Mouse (Mus musculus) CH12.LX (cell line): ENCODE measurements around the gene Myo18a. TPM values are rescaled to one million over a fixed set of nuclear protein-coding genes. Genes with fewer than 3 reads are reported as not detected.

Experiments used
- DNase-seq: peaks from one replicate; pipeline ENCODE4 v3.0.0-alpha.2; 2013; ENCODE audit errors: extremely low read depth
- H3K27ac ChIP-seq: 2 replicates; pipeline ENCODE4 v1.5.1; 2012; ENCODE audit warnings: low read depth, mild to moderate bottlenecking, control low read depth, moderate library complexity; ENCODE audit not compliant: insufficient read depth
- H3K27me3 ChIP-seq: replicated peaks from 2 replicates; pipeline ENCODE3; 2012; ENCODE audit warnings: inconsistent platforms
- H3K36me3 ChIP-seq, 2 experiments: replicated peaks in 1 of 2; 2 replicates each; pipeline versions ENCODE3 to v1.6.1; 2012; ENCODE audit warnings: inconsistent platforms in 1 of 2, low read length in 1 of 2, mild to moderate bottlenecking in 1 of 2, mixed read lengths in 1 of 2, moderate library complexity in 1 of 2; ENCODE audit not compliant: control insufficient read depth in 1 of 2, insufficient read depth in 1 of 2
- H3K4me1 ChIP-seq, 2 experiments: 2 replicates each; pipeline ENCODE4 v1.6.1; 2012; ENCODE audit warnings: inconsistent platforms in 1 of 2, moderate library complexity in 1 of 2; ENCODE audit not compliant: insufficient read depth in 2 of 2, control insufficient read depth in 1 of 2
- H3K4me2 ChIP-seq: 2 replicates; pipeline ENCODE4 v1.6.1; 2012; ENCODE audit warnings: low read depth, mild to moderate bottlenecking, control low read depth; ENCODE audit not compliant: poor library complexity, insufficient read depth, severe bottlenecking
- H3K4me3 ChIP-seq, 3 experiments: fragments of 150-350 bp in 1 of 3; sonication (generic) in 1 of 3; replicated peaks in 1 of 3; 2 replicates each; pipeline versions ENCODE3 to v1.5.1; 2011 to 2012; ENCODE audit warnings: low read depth in 2 of 3, low read length in 2 of 3, mild to moderate bottlenecking in 2 of 3, moderate library complexity in 2 of 3, control low read depth in 1 of 3, improper control_type of control experiment in 1 of 3, inconsistent platforms in 1 of 3, mixed read lengths in 1 of 3; ENCODE audit not compliant: poor library complexity in 1 of 3
- H3K79me2 ChIP-seq: replicated peaks from 2 replicates; pipeline ENCODE4 v1.6.1; 2012; ENCODE audit warnings: mild to moderate bottlenecking, moderate library complexity; ENCODE audit not compliant: control insufficient read depth, poor library complexity, insufficient read depth, severe bottlenecking; ENCODE audit errors: extremely low read depth
- H3K9ac ChIP-seq: 2 replicates; pipeline ENCODE4 v1.6.1; 2012; ENCODE audit warnings: low read depth, mild to moderate bottlenecking, control low read depth, moderate library complexity; ENCODE audit not compliant: insufficient read depth
- H3K9me3 ChIP-seq: replicated peaks from 2 replicates; pipeline ENCODE3; 2012; ENCODE audit warnings: low read length, inconsistent platforms, mixed read lengths
- CTCF ChIP-seq, 2 experiments: IDR thresholded peaks in 1 of 2; conservative IDR thresholded peaks in 1 of 2; 2 replicates each; pipeline ENCODE4 v1.5.1; 2011 to 2012; ENCODE audit warnings: low read depth in 2 of 2, low read length in 2 of 2, improper control_type of control experiment in 1 of 2, inconsistent platforms in 1 of 2, mild to moderate bottlenecking in 1 of 2, moderate library complexity in 1 of 2
- JUN ChIP-seq: IDR thresholded peaks from 2 replicates; pipeline ENCODE4 v1.6.1; 2011; ENCODE audit warnings: low read depth, mild to moderate bottlenecking, low read length, improper control_type of control experiment, moderate library complexity; ENCODE audit not compliant: insufficient read depth
- MAZ ChIP-seq: IDR thresholded peaks from 2 replicates; pipeline ENCODE4 v1.6.1; 2012; ENCODE audit warnings: low read depth, mild to moderate bottlenecking, inconsistent platforms, low read length, improper control_type of control experiment, moderate library complexity
- NELFE ChIP-seq: IDR thresholded peaks from 2 replicates; pipeline ENCODE4 v1.6.1; 2011; ENCODE audit warnings: low read depth, low read length, improper control_type of control experiment
- NRF1 ChIP-seq: IDR thresholded peaks from 2 replicates; pipeline ENCODE4 v1.6.1; 2014; ENCODE audit warnings: low read depth, mild to moderate bottlenecking, inconsistent platforms, low read length, improper control_type of control experiment, moderate library complexity
- POLR2AphosphoS2 ChIP-seq: IDR thresholded peaks from 2 replicates; pipeline ENCODE4 v1.6.1; 2011; ENCODE audit warnings: low read depth, low read length, improper control_type of control experiment
- SIN3A ChIP-seq: IDR thresholded peaks from 2 replicates; pipeline ENCODE4 v1.6.1; 2012; ENCODE audit warnings: low read length, improper control_type of control experiment, inconsistent platforms
- USF1 ChIP-seq: IDR thresholded peaks from 2 replicates; pipeline ENCODE4 v1.6.1; 2014; ENCODE audit warnings: low read depth, mild to moderate bottlenecking, inconsistent platforms, low read length, improper control_type of control experiment
- dilution Hi-C: fragments of 300-500 bp; cut with MboI; formaldehyde crosslinking; loops from 2 replicates; pipeline ENCODE4 v1.14.3; 2020; ENCODE audit warnings: low sequenced_read_pairs; ENCODE audit not compliant: extremely low pct_unique_long_range_greater_than_20kb, extremely low pct_ligation_motif_present
- in situ Hi-C: fragments of 300-500 bp; cut with MboI; formaldehyde crosslinking; loops from 3 replicates; pipeline ENCODE4 v1.14.3; 2019; ENCODE audit warnings: low sequenced_read_pairs, low pct_ligation_motif_present, low pct_unique_long_range_greater_than_20kb, mixed read lengths
- polyA plus RNA-seq: library from polyadenylated mRNA; unstranded; fragments of >175 nt; gene quantifications from 2 replicates; pipeline ENCODE4 v1.2.1, GENCODE M21; 2012; ENCODE audit warnings: low read depth; ENCODE audit not compliant: insufficient read length
- total RNA-seq, 2 experiments: library from RNA; depleted of rRNA; stranded (reverse); fragments of 300-350 nt in 1 of 2; fragments of >200 nt in 1 of 2; gene quantifications; 2 replicates each; pipeline ENCODE4 v1.2.3; 2012 to 2014

The Myo18a gene
- total and polyA plus RNA-seq, 3 experiments: 6.3 to 24.8 (median 16.8) TPM

DNA sequence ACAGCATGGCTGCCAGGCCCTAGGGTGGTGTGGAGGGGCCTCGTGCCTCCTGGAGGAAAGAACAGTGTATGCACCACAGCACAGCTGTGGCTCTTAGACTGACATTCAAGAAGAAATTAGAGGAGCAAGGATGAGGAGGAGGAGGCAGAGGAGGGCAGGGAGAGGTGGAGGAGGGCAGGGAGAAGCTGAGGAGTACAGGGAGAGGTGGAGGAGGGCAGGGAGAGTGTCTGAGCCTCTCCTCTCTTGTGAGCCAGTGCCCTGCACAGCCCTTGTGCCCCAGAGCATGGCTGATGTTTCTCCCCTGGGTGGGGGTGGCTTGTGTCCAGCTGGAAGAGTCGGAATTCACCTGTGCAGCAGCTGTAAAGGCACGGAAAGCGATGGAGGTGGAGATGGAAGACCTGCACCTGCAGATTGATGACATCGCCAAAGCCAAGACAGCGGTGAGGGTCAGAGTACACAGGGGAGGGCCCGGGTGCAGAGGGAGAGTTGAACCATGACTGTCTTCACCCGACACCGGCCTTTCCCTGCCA is 84.6 kb downstream of the Myo18a start:
- Histone ChIP-seq H3K9me3 (no peaks in the 10 kb centered on the region), H3K27ac (no peak overlapping the region), H3K36me3 (peaks cover 64 to 93% of the 10 kb centered on the region in 2 experiments), H3K27me3 (no peaks in the 10 kb centered on the region), H3K4me1 (peaks cover 4 to 29% of the 10 kb centered on the region in 2 experiments; a peak in 2 of 4 replicates), H3K9ac (no peak overlapping the region), H3K79me2 (no peaks in the 10 kb centered on the region), H3K4me3 (no peak overlapping the region), H3K4me2 (no peak overlapping the region)
- dilution Hi-C loops: no loop called here
- in situ Hi-C loops: no loop called here
- DNase-seq: no peak
- TF ChIP-seq NELFE (no peak), MAZ (no peak), CTCF (conservative IDR thresholded peaks at IDR 0.05 in 1 of 2, IDR thresholded peaks at IDR 0.05 in 1 of 2; ENCODE audit: low read depth in 2 of 2, low read length in 2 of 2) (no peak)

DNA sequence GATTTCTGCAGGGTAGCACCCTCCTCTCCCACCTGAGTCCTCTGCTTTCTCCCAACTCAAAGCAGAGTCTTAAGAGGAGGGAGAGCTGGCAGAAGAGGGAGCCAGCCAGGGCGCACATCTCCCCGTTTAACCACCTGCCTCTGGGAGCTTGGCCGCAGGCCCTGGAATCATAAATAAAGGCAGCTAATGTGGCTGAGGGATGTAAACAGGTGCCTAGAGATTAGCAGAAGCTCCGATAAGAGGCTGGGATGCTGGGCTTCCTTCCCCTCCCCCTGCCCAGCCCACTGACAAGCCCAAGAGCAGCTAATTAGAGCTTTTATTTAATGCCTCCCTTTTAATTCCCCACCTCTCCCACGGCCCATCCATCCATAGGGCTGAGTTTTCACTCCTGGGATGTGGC is 85.1 kb downstream of the Myo18a start:
- H3K27ac ChIP-seq: no peak overlapping the region
- H3K36me3 ChIP-seq: peaks cover 63 to 92% of the 10 kb centered on the region in 2 experiments

DNA sequence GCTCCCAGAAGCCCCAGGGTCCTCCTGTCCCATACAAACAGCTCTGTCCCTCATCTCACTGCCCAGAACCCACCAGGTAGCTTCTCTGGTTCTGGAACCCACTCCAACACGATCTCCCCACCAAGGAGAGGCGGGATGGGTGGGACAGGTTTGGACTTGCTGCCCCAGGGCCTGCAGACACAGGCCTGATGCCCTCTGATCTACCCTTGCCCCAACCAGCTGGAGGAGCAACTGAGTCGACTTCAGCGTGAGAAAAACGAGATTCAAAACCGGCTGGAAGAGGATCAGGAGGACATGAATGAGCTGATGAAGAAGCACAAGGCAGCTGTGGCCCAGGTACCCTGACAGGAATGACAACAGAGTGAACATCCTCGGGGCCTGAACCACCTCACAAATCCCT is 86.1 kb downstream of the Myo18a start:
- TF ChIP-seq JUN (no peak), CTCF (conservative IDR thresholded peaks at IDR 0.05 in 1 of 2, IDR thresholded peaks at IDR 0.05 in 1 of 2; ENCODE audit: low read depth in 2 of 2, low read length in 2 of 2) (no peak), POLR2AphosphoS2 (no peak), SIN3A (no peak), NRF1 (no peak), USF1 (no peak)
- Histone ChIP-seq H3K36me3 (peaks cover 63 to 92% of the 10 kb centered on the region in 2 experiments), H3K27me3 (no peaks in the 10 kb centered on the region), H3K4me1 (peaks cover 0 to 14% of the 10 kb centered on the region in 2 experiments; a peak in 2 of 4 replicates), H3K27ac (no peak overlapping the region), H3K4me2 (no peak overlapping the region), H3K9me3 (no peaks in the 10 kb centered on the region), H3K9ac (no peak overlapping the region), H3K79me2 (no peaks in the 10 kb centered on the region), H3K4me3 (no peak overlapping the region)
- DNase-seq: no peak
- dilution Hi-C loops: no loop called here
- in situ Hi-C loops: no loop called here

More for the DNA sequence above, 85.1 kb downstream of the Myo18a start:
- dilution Hi-C loops: no loop called here
- DNase-seq: no peak
- Histone ChIP-seq H3K4me3 (no peak overlapping the region), H3K79me2 (no peaks in the 10 kb centered on the region), H3K27me3 (no peaks in the 10 kb centered on the region), H3K4me1 (peaks cover 4 to 24% of the 10 kb centered on the region in 2 experiments; a peak in 2 of 4 replicates), H3K9ac (no peak overlapping the region), H3K9me3 (no peaks in the 10 kb centered on the region), H3K4me2 (no peak overlapping the region)
- in situ Hi-C loops: no loop called here
- no peak for TF ChIP-seq JUN
